Mouse (Mus musculus): ENCODE measurements around the gene E4f1.

E4f1 gene

DNA sequence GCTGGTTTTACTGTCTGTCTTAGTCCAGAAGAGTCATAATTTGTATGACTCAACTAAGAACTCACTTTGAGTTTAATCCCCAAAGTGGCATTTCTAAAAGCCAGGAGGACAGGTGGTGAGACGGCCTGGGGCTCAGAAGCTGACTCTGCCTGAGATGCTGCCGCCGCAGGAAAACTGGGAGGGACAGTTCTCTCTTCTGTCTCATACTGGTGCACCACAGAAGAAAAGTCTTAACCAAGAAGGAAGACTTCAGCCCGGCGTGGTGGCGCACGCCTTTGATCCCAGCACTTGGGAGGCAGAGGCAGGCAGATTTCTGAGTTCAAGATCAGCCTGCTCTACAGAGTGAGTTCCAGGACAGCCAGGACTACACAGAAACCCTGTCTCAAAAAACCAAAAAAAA is 44.2 kb downstream of the E4f1 start:
- ATAC-seq (ENCODE audit: insufficient number of reproducible peaks, low FRiP score, low TSS enrichment) = no peak

DNA sequence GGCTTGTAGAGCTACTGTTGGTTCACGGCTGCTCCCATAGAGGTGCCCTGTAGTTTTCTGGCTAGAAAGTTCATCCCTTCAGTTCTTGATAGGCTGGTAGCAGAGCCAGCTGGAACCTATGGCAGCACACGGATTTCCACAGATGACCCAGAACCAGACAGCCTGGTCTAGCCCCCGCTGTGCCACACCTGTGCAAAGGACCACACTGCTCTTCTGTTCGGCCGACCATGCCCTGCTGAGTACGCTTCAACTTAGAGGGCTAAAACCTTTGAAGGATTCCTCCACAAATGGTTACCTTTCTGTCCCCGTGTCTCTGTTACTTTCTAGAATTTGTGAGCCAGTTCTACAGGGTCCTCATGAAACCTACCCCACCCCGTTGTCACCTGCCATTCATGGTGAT is 44.8 kb downstream of the E4f1 start:
- ATAC-seq (ENCODE audit: insufficient number of reproducible peaks, low FRiP score, low TSS enrichment) = 0 out of 2 replicates have a peak, but pooled peaks have one; percentile 32

DNA sequence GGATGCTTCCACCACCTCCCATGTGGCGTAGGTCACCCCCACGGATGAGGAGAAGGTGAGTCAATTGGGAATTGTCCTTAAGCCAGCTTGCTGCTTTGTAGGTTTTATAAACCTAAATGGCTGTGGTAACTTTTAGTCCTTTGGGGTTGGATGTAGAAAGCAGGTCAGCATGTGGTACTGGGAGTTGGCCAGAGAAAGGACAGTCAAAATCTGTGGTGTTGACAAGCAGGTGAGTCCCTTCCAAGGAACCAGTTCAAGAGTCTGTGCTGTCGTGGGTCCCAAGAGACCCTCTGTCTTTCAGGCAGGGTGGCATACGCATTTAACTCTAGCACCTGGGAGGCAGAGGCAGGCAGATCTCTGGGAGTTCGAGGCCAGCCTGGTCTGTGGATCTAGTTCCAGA is 45.6 kb downstream of the E4f1 start:
- no peak for ATAC-seq (ENCODE audit: insufficient number of reproducible peaks, low FRiP score, low TSS enrichment)

DNA sequence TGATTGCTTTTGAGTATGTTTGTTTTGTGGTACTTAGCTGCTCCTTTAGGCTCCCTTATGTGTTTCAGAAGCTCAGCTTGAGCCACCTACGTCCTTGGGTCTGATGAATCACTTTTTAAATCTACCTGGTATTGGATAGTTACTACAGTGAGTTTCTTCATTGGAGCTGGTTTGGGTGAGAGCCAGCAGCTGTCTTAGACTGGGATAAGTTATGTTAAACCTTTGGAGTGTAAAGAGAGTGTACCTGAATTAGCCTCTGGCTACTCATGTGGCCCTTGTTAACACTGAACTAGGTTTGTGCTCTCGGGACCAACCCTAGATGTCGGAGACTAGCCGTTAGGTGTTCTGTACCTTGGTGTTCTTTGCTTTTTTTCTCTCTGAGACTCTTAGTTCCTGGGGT is 47.0 kb downstream of the E4f1 start:
- no peak for ATAC-seq (ENCODE audit: insufficient number of reproducible peaks, low FRiP score, low TSS enrichment)

DNA sequence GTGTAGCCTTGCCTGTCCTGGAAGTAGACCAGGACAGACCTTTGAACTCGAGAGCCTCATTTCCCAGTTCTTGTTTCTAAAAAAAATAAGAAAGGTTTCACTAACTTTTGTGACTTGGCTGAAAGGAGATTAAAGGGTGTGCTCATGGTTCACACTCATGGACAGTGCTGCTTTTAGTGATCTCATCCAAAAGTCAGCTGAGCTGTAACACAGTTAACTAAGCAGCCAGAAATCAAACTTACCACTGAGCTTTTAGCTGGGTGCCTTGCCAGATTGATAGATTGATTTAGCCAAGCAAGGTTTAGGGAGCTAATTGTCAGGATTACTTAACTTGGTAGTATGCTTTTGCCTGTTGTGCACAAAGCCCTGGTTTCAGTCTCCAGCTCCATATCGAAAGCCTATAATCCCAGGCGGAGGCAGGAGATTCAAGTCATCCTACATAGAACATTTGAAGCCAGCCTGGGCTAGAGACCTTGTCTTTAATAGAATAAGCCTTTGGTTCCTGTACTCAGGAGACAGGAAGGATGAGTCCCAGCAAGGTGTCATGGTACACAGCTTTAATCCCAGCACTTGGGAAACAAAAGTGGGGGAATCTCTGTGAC is 54.0 kb downstream of the E4f1 start:
- no peak for ATAC-seq (ENCODE audit: insufficient number of reproducible peaks, low FRiP score, low TSS enrichment)

DNA sequence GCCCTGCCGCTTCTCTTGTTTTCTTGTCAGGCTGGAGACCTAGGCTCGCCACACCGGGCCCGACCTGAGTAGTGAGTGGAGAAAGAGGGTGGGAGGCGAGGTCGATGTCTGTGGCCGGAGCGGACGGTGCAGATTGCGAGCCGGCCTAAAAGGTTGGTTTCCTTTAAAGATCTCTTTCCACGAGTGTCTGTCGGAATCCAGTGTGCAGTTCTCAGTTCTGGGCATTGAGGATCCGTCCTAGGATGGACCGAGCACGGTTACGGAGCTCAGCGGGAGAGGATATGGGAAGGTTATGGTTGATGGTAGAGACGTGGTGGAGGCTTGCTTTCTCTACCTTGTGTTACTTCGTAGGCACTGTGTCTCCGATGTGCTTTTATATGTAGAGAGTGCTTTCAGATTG is 55.1 kb downstream of the E4f1 start:
- no peak for ATAC-seq (ENCODE audit: insufficient number of reproducible peaks, low FRiP score, low TSS enrichment)

DNA sequence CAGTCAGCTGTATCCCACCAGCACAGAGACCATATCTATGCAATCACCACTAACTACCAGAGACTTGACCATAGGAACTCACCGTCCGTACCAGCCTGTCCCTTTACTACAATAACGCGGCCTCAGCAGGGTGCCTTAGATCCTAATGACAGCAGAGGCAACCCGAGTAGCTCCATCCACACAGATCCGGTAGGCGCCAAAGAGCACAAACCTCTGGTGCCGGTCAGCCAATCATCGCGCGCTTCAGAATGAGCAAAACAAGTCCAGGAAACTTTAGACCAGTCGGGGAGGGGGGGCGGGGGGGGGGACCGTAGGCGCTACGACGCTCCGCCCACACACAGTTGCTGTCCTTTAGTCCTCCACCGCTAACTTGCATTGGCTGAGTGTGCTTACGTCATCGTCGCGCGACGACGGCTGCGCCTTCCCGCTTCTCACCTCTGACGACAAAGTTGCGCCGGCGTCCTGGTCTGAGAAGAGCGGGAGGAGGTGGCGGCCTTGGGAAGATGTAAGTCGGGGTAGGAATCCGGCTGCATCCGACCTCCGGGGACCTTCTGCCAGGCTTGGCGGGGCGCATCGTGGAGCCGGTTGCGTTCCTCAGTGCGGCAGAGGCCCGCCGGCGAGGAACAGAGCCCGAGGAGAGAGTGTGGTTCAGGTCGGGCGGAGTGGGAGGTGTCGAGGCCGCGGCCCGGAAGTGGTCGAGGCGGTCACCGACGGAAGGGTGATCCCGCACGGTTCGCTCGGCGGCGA is 55.7 kb downstream of the E4f1 start, which contains the start of gene Rnps1:
Gene Rnps1, plus strand, starts transcription at position 336 of the 747 bp plus-strand sequence.
- ATAC-seq (ENCODE audit: insufficient number of reproducible peaks, low FRiP score, low TSS enrichment) = peak; percentile 84

DNA sequence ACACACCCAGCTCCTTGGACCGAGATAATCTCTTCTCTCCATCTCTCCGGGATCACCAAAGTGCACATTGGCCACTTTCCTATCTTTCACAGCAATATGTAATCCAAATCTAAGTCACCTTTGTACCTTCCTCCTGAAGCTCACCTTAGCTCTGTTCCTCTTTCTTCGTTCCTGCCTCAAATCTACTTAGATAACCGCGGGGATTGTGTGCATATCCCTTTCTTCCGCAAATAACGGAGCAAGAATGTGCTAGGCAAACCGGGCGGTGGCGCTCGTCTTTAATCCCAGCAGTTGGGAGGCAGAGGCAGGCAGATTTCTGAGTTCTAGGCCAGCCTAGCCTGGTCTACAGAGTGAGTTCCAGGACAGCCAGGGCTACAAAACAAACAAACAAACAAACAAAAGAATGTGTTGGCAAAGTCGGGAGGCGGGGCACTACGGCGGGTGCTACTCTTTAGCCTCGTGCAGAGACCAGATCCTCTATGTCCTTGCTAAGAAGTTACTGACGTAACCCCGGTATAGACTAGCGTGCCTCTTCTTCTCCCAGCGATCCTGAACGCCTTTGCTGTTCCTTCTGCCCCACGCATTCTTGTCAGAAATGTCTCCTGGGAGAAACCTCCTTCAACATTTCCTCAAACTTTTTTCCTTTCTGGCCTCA is 56.4 kb downstream of the E4f1 start:
- no peak for ATAC-seq (ENCODE audit: insufficient number of reproducible peaks, low FRiP score, low TSS enrichment)

DNA sequence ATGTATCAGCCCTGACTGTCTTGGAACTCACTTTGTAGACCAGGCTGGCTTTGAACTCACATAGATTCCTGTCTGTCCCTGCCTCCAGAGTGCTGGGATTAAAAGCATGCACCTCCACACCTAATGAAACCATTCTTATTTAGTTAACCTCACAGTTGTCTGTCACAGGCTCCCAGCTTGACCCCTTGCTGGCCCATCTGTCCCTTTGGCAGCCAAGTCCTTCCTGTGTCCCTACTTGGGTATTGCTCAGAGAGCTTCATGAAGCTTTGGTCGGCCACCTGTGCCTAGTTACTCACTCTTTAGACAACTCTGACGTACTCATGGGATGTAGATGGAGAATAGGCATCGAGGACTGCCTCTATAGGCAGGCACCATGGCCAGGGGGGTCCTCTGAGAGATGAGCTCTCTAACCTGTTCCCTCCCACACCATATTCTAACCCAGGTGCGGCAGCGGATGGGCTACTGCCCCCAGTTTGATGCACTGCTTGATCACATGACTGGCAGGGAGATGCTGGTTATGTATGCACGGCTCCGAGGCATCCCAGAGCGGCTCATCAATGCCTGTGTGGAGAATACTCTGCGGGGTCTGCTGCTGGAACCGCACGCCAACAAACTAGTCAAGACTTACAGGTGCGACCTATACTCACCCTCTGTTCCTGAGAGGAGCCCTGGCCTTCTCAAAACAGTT is 62.9 kb downstream of the E4f1 start:
- ATAC-seq (ENCODE audit: insufficient number of reproducible peaks, low FRiP score, low TSS enrichment) = peak; percentile 45; the same call in 1 of the 2 replicates

DNA sequence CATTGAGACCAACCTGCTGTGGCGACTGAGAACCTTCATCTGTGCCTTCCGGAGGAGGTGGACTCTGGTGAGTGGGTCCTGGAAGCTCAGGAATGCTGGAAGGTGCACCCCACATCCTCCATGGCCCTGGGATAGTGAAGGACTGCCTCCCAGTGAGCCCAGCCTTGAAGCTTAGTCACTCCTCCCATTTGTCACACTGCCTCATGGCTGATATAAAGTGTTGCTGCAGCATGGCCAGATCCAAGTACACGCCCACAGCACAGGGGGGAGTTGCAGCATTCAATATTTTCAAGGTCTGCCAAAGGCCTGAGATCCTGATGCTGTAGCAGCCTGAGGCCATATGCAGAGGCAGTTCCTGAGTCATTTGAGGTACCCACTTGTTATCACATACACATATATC is 67.7 kb downstream of the E4f1 start:
- ATAC-seq (ENCODE audit: insufficient number of reproducible peaks, low FRiP score, low TSS enrichment) = no peak

DNA sequence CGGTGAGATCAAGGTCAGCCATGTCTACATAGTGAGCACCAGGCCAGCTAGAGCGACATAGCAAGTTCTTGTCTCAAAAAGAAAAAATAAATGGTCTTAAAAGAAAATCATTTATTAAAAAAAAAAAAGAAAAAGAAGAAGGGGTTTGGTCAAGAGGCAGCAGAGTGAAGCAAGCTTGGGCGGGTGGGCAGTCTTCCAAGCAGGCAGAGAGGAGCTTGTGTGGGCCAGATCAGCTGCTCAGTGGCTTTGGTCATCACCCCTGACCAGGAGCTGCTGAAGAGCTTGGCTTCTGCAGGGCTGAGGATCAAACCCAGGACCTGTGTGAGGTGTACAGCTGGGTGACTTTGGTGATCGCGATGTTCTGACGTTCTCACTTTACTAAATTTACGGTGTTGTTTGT is 75.7 kb downstream of the E4f1 start:
- no peak for ATAC-seq (ENCODE audit: insufficient number of reproducible peaks, low FRiP score, low TSS enrichment)

Data from cerebellum, adult (tissue).